Mouse (Mus musculus): ENCODE measurements around the gene Slc39a8. TPM values are rescaled to one million over a fixed set of nuclear protein-coding genes. Genes with fewer than 3 reads are reported as not detected.
A peak's percentile ranks its signal among the peaks of the same experiment; 100 is the strongest.

Gene Slc39a8
- polyA plus RNA-seq, 1 experiment = 20.6 TPM

- Histone ChIP-seq H3K27me3 (replicated peaks; ENCODE audit: control insufficient read depth, insufficient read depth, low read length) (no peaks in the 10 kb centered on the region), H3K4me3 (ENCODE audit: insufficient read depth, low read depth, low read length) (no peak overlapping the region), H3K36me3 (ENCODE audit: control insufficient read depth, insufficient read depth, low read length) (no peaks in the 10 kb centered on the region), H3K27ac (ENCODE audit: insufficient read depth, low read depth, low read length) (no peak overlapping the region), H3K4me1 (ENCODE audit: control insufficient read depth, insufficient read depth, low read length) (no peaks in the 10 kb centered on the region)
- 56% methylated on average over 3 of the region's 3 CpGs for WGBS
- no peak for TF ChIP-seq POLR2A (IDR thresholded peaks at IDR 0.05; ENCODE audit: low read depth, low read length)
- TF ChIP-seq CTCF (conservative IDR thresholded peaks at IDR 0.05; ENCODE audit: insufficient read depth, insufficient read length, low read depth, low read length) = no peak
- DNase-seq = no peak
These were observed 81.9 kb downstream of the Slc39a8 start for GRCm38 (mm10) chr3:135907028-135907427.

GRCm38 (mm10) chr3:135915941-135916340 lies 90.9 kb downstream of the Slc39a8 start:
- Histone ChIP-seq H3K4me3 (ENCODE audit: insufficient read depth, low read depth, low read length) (no peak overlapping the region), H3K27me3 (replicated peaks; ENCODE audit: control insufficient read depth, insufficient read depth, low read length) (no peaks in the 10 kb centered on the region), H3K4me1 (ENCODE audit: control insufficient read depth, insufficient read depth, low read length) (no peaks in the 10 kb centered on the region), H3K27ac (ENCODE audit: insufficient read depth, low read depth, low read length) (no peak overlapping the region), H3K36me3 (ENCODE audit: control insufficient read depth, insufficient read depth, low read length) (no peaks in the 10 kb centered on the region)
- TF ChIP-seq CTCF (conservative IDR thresholded peaks at IDR 0.05; ENCODE audit: insufficient read depth, insufficient read length, low read depth, low read length) (no peak), POLR2A (IDR thresholded peaks at IDR 0.05; ENCODE audit: low read depth, low read length) (no peak)
- no peak for DNase-seq
- WGBS = 87% methylated on average over 4 of the region's 4 CpGs

- Histone ChIP-seq H3K27me3 (replicated peaks; ENCODE audit: control insufficient read depth, insufficient read depth, low read length) (no peaks in the 10 kb centered on the region), H3K4me1 (ENCODE audit: control insufficient read depth, insufficient read depth, low read length) (no peaks in the 10 kb centered on the region), H3K27ac (ENCODE audit: insufficient read depth, low read depth, low read length) (no peak overlapping the region), H3K36me3 (ENCODE audit: control insufficient read depth, insufficient read depth, low read length) (no peaks in the 10 kb centered on the region), H3K4me3 (ENCODE audit: insufficient read depth, low read depth, low read length) (no peak overlapping the region)
- TF ChIP-seq POLR2A (IDR thresholded peaks at IDR 0.05; ENCODE audit: low read depth, low read length) (no peak), CTCF (conservative IDR thresholded peaks at IDR 0.05; ENCODE audit: insufficient read depth, insufficient read length, low read depth, low read length) (no peak)
- no peak for DNase-seq
- 67% methylated on average over 5 of the region's 5 CpGs for WGBS
These were observed 93.6 kb downstream of the Slc39a8 start for GRCm38 (mm10) chr3:135918566-135919180.

- 53% methylated on average over 4 of the region's 4 CpGs for WGBS
- Histone ChIP-seq H3K4me1 (ENCODE audit: control insufficient read depth, insufficient read depth, low read length) (no peaks in the 10 kb centered on the region), H3K27me3 (replicated peaks; ENCODE audit: control insufficient read depth, insufficient read depth, low read length) (no peaks in the 10 kb centered on the region), H3K36me3 (ENCODE audit: control insufficient read depth, insufficient read depth, low read length) (no peaks in the 10 kb centered on the region), H3K27ac (ENCODE audit: insufficient read depth, low read depth, low read length) (no peak overlapping the region), H3K4me3 (ENCODE audit: insufficient read depth, low read depth, low read length) (no peak overlapping the region)
- TF ChIP-seq POLR2A (IDR thresholded peaks at IDR 0.05; ENCODE audit: low read depth, low read length) (no peak), CTCF (conservative IDR thresholded peaks at IDR 0.05; ENCODE audit: insufficient read depth, insufficient read length, low read depth, low read length) (no peak)
- DNase-seq = no peak
These were observed 94.2 kb downstream of the Slc39a8 start for GRCm38 (mm10) chr3:135919305-135919704.

- DNase-seq = no peak
- H3K27me3 ChIP-seq (replicated peaks; ENCODE audit: control insufficient read depth, insufficient read depth, low read length) = no peaks in the 10 kb centered on the region
- TF ChIP-seq CTCF (conservative IDR thresholded peaks at IDR 0.05; ENCODE audit: insufficient read depth, insufficient read length, low read depth, low read length) (0 out of 2 replicates have a peak, but pooled peaks have one; percentile 5), POLR2A (IDR thresholded peaks at IDR 0.05; ENCODE audit: low read depth, low read length) (no peak)
- H3K4me3 ChIP-seq (ENCODE audit: insufficient read depth, low read depth, low read length) = no peak overlapping the region
- H3K36me3 ChIP-seq (ENCODE audit: control insufficient read depth, insufficient read depth, low read length) = no peaks in the 10 kb centered on the region
- no peak overlapping the region for H3K27ac ChIP-seq (ENCODE audit: insufficient read depth, low read depth, low read length)
- 41% methylated on average over 1 of the region's 1 CpGs for WGBS
- no peaks in the 10 kb centered on the region for H3K4me1 ChIP-seq (ENCODE audit: control insufficient read depth, insufficient read depth, low read length)
These were observed 101.7 kb downstream of the Slc39a8 start for GRCm38 (mm10) chr3:135926729-135927128.

- WGBS = 82% methylated on average over 4 of the region's 4 CpGs
- no peaks in the 10 kb centered on the region for H3K27me3 ChIP-seq (replicated peaks; ENCODE audit: control insufficient read depth, insufficient read depth, low read length)
These were observed 103.1 kb downstream of the Slc39a8 start for GRCm38 (mm10) chr3:135928184-135928583.

GRCm38 (mm10) chr3:135937455-135937854 lies 112.4 kb downstream of the Slc39a8 start:
- peak; percentile 1 for DNase-seq
- Histone ChIP-seq H3K36me3 (ENCODE audit: control insufficient read depth, insufficient read depth, low read length) (no peaks in the 10 kb centered on the region), H3K27ac (ENCODE audit: insufficient read depth, low read depth, low read length) (no peak overlapping the region), H3K4me3 (ENCODE audit: insufficient read depth, low read depth, low read length) (no peak overlapping the region), H3K4me1 (ENCODE audit: control insufficient read depth, insufficient read depth, low read length) (no peaks in the 10 kb centered on the region), H3K27me3 (replicated peaks; ENCODE audit: control insufficient read depth, insufficient read depth, low read length) (no peaks in the 10 kb centered on the region)
- TF ChIP-seq POLR2A (IDR thresholded peaks at IDR 0.05; ENCODE audit: low read depth, low read length) (no peak), CTCF (conservative IDR thresholded peaks at IDR 0.05; ENCODE audit: insufficient read depth, insufficient read length, low read depth, low read length) (no peak)
- 67% methylated on average over 2 of the region's 2 CpGs for WGBS

More at GRCm38 (mm10) chr3:135928184-135928583, 103.1 kb downstream of the Slc39a8 start:
- H3K4me3 ChIP-seq (ENCODE audit: insufficient read depth, low read depth, low read length) = no peak overlapping the region
- no peak for TF ChIP-seq CTCF (conservative IDR thresholded peaks at IDR 0.05; ENCODE audit: insufficient read depth, insufficient read length, low read depth, low read length)
- TF ChIP-seq POLR2A (IDR thresholded peaks at IDR 0.05; ENCODE audit: low read depth, low read length) = no peak
- no peaks in the 10 kb centered on the region for H3K4me1 ChIP-seq (ENCODE audit: control insufficient read depth, insufficient read depth, low read length)
- no peak overlapping the region for H3K27ac ChIP-seq (ENCODE audit: insufficient read depth, low read depth, low read length)
- DNase-seq = no peak
- no peaks in the 10 kb centered on the region for H3K36me3 ChIP-seq (ENCODE audit: control insufficient read depth, insufficient read depth, low read length)

Other genes with a start within 250 kb of the Slc39a8 start
- gene Nfkb1, start 133.7 kb upstream of the Slc39a8 start, polyA plus RNA-seq (2012; rRNA removed) = 43.1 and 46.0 TPM in 2 replicates